Mouse (Mus musculus): ENCODE measurements around the gene Slc25a42. TPM values are rescaled to one million over a fixed set of nuclear protein-coding genes. Genes with fewer than 3 reads are reported as not detected.
A peak's percentile ranks its signal among the peaks of the same experiment; 100 is the strongest.

The Slc25a42 gene
- total RNA-seq, 2 experiments from 2014 or later, result 25.9 to 28.0 TPM

- no peak for DNase-seq
Observed at GRCm38 (mm10) chr8:70170116-70170515, 42.0 kb downstream of the Slc25a42 start.

GRCm38 (mm10) chr8:70166504-70167110 is 45.5 kb downstream of the Slc25a42 start:
- DNase-seq, result peak; percentile 84

GRCm38 (mm10) chr8:70163316-70163715 is 48.8 kb downstream of the Slc25a42 start:
- no peak for DNase-seq

GRCm38 (mm10) chr8:70160015-70160414 is 52.1 kb downstream of the Slc25a42 start:
- DNase-seq, result no peak

GRCm38 (mm10) chr8:70159211-70159610 is 52.9 kb downstream of the Slc25a42 start:
- no peak for DNase-seq

GRCm38 (mm10) chr8:70158069-70158853 is 53.8 kb downstream of the Slc25a42 start:
- DNase-seq, result peak; percentile 81

GRCm38 (mm10) chr8:70157240-70157800 is 54.8 kb downstream of the Slc25a42 start:
- no peak for DNase-seq

GRCm38 (mm10) chr8:70152537-70153257 is 59.4 kb downstream of the Slc25a42 start:
- peak; percentile 81 for DNase-seq

GRCm38 (mm10) chr8:70150158-70150557 is 61.9 kb downstream of the Slc25a42 start:
- DNase-seq, result no peak

- no peak for DNase-seq
Observed at GRCm38 (mm10) chr8:70147678-70148607, 64.2 kb downstream of the Slc25a42 start.

- no peak for DNase-seq
Observed at GRCm38 (mm10) chr8:70139981-70140380, 72.1 kb downstream of the Slc25a42 start.

GRCm38 (mm10) chr8:70139026-70139857 is 72.9 kb downstream of the Slc25a42 start, which contains the start of the genes Rfxank, Borcs8 and Mef2b:
Gene Rfxank (minus strand): TSS chr8:70139154.
Gene Borcs8 (plus strand): TSS chr8:70139499.
Gene Mef2b (plus strand): TSS chr8:70139711.
- DNase-seq, result peak; percentile 99

- no peak for DNase-seq
Observed at GRCm38 (mm10) chr8:70137890-70138289, 74.2 kb downstream of the Slc25a42 start.

- no peak for DNase-seq
Observed at GRCm38 (mm10) chr8:70136591-70136990, 75.5 kb downstream of the Slc25a42 start.

- no peak for DNase-seq
Observed at GRCm38 (mm10) chr8:70134931-70135330, 77.2 kb downstream of the Slc25a42 start.

Other genes starting within 250 kb of the Slc25a42 start
- gene Gatad2a, start 215.9 kb downstream of the Slc25a42 start, total RNA-seq (2021), result 10 to 100 TPM; 75.9 to 79.5 TPM
- 10 to 100 TPM; 39.5 to 40.8 TPM for gene Mau2, start 169.6 kb downstream of the Slc25a42 start, total RNA-seq (2021)
- gene Sugp1, start 169.5 kb downstream of the Slc25a42 start, total RNA-seq (2021), result 10 to 100 TPM; 23.2 to 23.8 TPM
- gene Tm6sf2, start 139.4 kb downstream of the Slc25a42 start, total RNA-seq (2021), result 1 to 10 TPM in 1 of 2 experiments, under 1 TPM in 1; 0.95 to 1.0 TPM
- not detected for gene Hapln4, start 128.8 kb downstream of the Slc25a42 start, total RNA-seq (2021)
- 1 to 10 TPM in 1 of 2 experiments, under 1 TPM in 1; 0.81 to 1.2 TPM for gene Ncan, start 91.4 kb downstream of the Slc25a42 start, total RNA-seq (2021)
- gene Nr2c2ap, start 81.0 kb downstream of the Slc25a42 start, total RNA-seq (2021), result 10 to 100 TPM; 14.8 to 17.1 TPM
- gene Rfxank, start 73.2 kb downstream of the Slc25a42 start, total RNA-seq (2021), result 10 to 100 TPM; 25.4 to 25.8 TPM
- gene Borcs8, start 72.8 kb downstream of the Slc25a42 start, total RNA-seq (2021), result 10 to 100 TPM; 28.0 to 29.1 TPM
- under 1 TPM; 0.20 to 0.21 TPM for gene Mef2b, start 72.6 kb downstream of the Slc25a42 start, total RNA-seq (2021)
- 100 to 1,000 TPM; 100 to 110 TPM for gene Tmem161a, start 39.9 kb downstream of the Slc25a42 start, total RNA-seq (2021)
- gene Sugp2, start 21.9 kb upstream of the Slc25a42 start, total RNA-seq (2021), result 10 to 100 TPM; 52.2 to 55.4 TPM
- gene Armc6, start 22.2 kb upstream of the Slc25a42 start, total RNA-seq (2021), result 10 to 100 TPM; 10.2 to 10.6 TPM
- 10 to 100 TPM; 36.2 to 36.4 TPM for gene Homer3, start 70.5 kb upstream of the Slc25a42 start, total RNA-seq (2021)
- gene Ddx49, start 90.2 kb upstream of the Slc25a42 start, total RNA-seq (2021), result 10 to 100 TPM; 37.2 to 46.4 TPM
- 100 to 1,000 TPM; 176 to 179 TPM for gene Cope, start 90.2 kb upstream of the Slc25a42 start, total RNA-seq (2021)
- under 1 TPM; 0.43 to 0.56 TPM for gene Cers1, start 103.5 kb upstream of the Slc25a42 start, total RNA-seq (2021)
- gene Gdf1, start 117.5 kb upstream of the Slc25a42 start, total RNA-seq (2021), result under 1 TPM in 1 of 2 experiments, not detected in 1; 0.60 TPM
- gene Upf1, start 141.0 kb upstream of the Slc25a42 start, total RNA-seq (2021), result 10 to 100 TPM; 44.1 to 45.9 TPM
- 1 to 10 TPM; 2.5 to 2.6 TPM for gene Comp, start 161.3 kb upstream of the Slc25a42 start, total RNA-seq (2021)
- gene Crtc1, start 227.3 kb upstream of the Slc25a42 start, total RNA-seq (2021), result 10 to 100 TPM; 12.8 to 15.4 TPM